Mouse (Mus musculus) naive thymus-derived CD4-positive, alpha-beta T cell, adult 5 months (primary cell): ENCODE data around the gene Eif1ad. TPM values are rescaled to one million over a fixed set of nuclear protein-coding genes. Genes with fewer than 3 reads are reported as not detected.

Source experiments
- polyA plus RNA-seq: library from polyadenylated mRNA; unstranded; fragments of 100-300 nt; shearing (Covaris generic); gene quantifications from one replicate; pipeline ENCODE4 v1.2.1, GENCODE M21; 2017

Gene Eif1ad
- polyA plus RNA-seq = 47.0 TPM

GRCm38 (mm10) chr19:5366175-5367052 lies at the start of gene Eif1ad:
Eif1ad (plus strand) TSS chr19:5366741.

DNA sequence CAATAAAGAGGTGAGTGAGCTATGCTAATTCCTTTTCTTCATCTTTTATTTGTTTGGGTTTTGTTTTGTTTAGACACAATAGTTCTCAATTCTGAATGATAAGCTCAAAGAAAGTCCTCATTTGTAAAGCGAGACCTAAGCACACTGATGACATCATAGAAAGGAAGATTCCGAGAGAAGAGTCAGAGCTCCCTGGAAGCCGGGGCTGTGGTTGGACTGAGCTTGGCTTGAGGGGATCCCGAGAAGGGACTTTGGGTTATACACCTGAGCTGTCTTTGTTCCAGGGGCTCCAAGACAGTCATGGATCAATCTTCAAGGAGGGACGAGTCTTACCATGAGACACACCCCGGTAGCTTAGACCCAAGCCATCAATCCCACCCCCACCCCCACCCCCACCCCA lies 31.1 kb upstream of the Eif1ad start, which contains the start of gene Catsper1:
Catsper1 (plus strand) TSS at position 301 of the 400 bp plus-strand sequence.

GRCm38 (mm10) chr19:5349502-5349873 lies 17.1 kb upstream of the Eif1ad start, which contains the start of gene Cst6:
Cst6 (minus strand) TSS chr19:5349574.

DNA sequence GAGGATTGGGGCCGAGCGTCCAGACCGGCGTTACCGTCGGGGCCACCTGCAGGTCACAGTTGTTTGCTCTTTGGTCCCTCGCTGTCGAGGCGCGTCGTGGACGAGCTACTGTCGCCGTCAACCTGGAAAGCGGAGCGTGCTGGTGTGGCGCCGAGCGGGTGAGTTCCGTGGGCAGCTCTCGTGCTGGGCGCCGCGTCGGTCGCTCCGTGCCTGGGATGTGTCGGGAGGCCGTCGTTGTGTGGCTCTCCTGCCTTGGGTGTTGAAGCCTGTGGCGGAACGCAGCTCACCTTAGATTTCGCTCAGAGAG lies 465 bp downstream of the Eif1ad start, which contains the start of gene Banf1:
Banf1 (minus strand) TSS at position 116 of the 307 bp plus-strand sequence.

GRCm38 (mm10) chr19:5388588-5389242 lies 22.2 kb downstream of the Eif1ad start, which contains the start of gene Sart1:
Sart1 (minus strand) TSS chr19:5388703.

DNA sequence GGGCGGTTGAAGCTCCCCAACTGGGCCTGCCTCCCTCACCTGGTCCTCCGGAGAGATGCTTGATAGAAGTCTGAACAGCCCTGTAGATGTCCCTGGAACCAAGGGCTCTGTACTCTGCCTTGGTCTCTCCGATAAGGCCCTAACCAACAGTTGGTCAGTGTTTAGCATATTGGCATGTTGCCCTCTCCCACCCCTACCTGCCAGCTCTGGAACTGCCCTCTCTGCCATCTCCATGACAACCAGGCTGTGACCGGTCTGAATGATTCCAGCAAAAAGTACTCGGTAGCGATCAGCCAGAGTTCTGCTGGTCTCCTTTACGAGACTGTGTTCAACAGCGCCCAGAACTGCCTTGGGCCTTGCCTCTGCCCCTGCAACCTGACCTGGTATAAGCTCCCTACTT lies 35.8 kb downstream of the Eif1ad start, which contains the start of gene Tsga10ip:
Tsga10ip (minus strand) TSS at position 234 of the 400 bp plus-strand sequence.

Other genes starting within 250 kb of the Eif1ad start
- 4.6 TPM for gene Klc2, start 248.2 kb upstream of the Eif1ad start, polyA plus RNA-seq
- 141 TPM for gene Pacs1, start 93.6 kb upstream of the Eif1ad start, polyA plus RNA-seq
- gene Sf3b2, start 71.3 kb upstream of the Eif1ad start, polyA plus RNA-seq = 321 TPM
- not detected for gene Gal3st3, start 68.4 kb upstream of the Eif1ad start, polyA plus RNA-seq
- not detected for gene Catsper1, start 31.0 kb upstream of the Eif1ad start, polyA plus RNA-seq
- gene Cst6, start 17.2 kb upstream of the Eif1ad start, polyA plus RNA-seq = not detected
- gene Banf1, start 427 bp downstream of the Eif1ad start, polyA plus RNA-seq = 229 TPM
- gene Sart1, start 22.0 kb downstream of the Eif1ad start, polyA plus RNA-seq = 303 TPM
- gene Tsga10ip, start 35.8 kb downstream of the Eif1ad start, polyA plus RNA-seq = 2.2 TPM
- 195 TPM for gene Drap1, start 58.2 kb downstream of the Eif1ad start, polyA plus RNA-seq
- gene AI837181, start 58.4 kb downstream of the Eif1ad start, polyA plus RNA-seq = 35.8 TPM
- gene Fosl1, start 80.8 kb downstream of the Eif1ad start, polyA plus RNA-seq = not detected
- gene Ccdc85b, start 91.2 kb downstream of the Eif1ad start, polyA plus RNA-seq = 7.4 TPM
- gene Fibp, start 93.9 kb downstream of the Eif1ad start, polyA plus RNA-seq = 75.8 TPM
- gene Ctsw, start 101.8 kb downstream of the Eif1ad start, polyA plus RNA-seq = 75.3 TPM
- gene Efemp2, start 107.2 kb downstream of the Eif1ad start, polyA plus RNA-seq = 0.81 TPM
- gene Mus81, start 121.7 kb downstream of the Eif1ad start, polyA plus RNA-seq = 45.4 TPM
- gene Cfl1, start 123.7 kb downstream of the Eif1ad start, polyA plus RNA-seq = 2,727 TPM
- gene 1700020D05Rik, start 137.0 kb downstream of the Eif1ad start, polyA plus RNA-seq = not detected
- 3.7 TPM for gene Snx32, start 143.8 kb downstream of the Eif1ad start, polyA plus RNA-seq
- not detected for gene Ovol1, start 193.9 kb downstream of the Eif1ad start, polyA plus RNA-seq
- 8.4 TPM for gene Ap5b1, start 201.3 kb downstream of the Eif1ad start, polyA plus RNA-seq
- 94.3 TPM for gene Rnaseh2c, start 235.1 kb downstream of the Eif1ad start, polyA plus RNA-seq
- 78.7 TPM for gene Kat5, start 243.5 kb downstream of the Eif1ad start, polyA plus RNA-seq